Mouse (Mus musculus) brain, embryonic 18.5 days (tissue): ENCODE results near the gene Chchd6.

Experiments used
- DNase-seq: peaks from one replicate; pipeline ENCODE4 v3.0.0-alpha.2; 2012; ENCODE audit warnings: low read depth, low spot score

Chchd6 gene

DNA sequence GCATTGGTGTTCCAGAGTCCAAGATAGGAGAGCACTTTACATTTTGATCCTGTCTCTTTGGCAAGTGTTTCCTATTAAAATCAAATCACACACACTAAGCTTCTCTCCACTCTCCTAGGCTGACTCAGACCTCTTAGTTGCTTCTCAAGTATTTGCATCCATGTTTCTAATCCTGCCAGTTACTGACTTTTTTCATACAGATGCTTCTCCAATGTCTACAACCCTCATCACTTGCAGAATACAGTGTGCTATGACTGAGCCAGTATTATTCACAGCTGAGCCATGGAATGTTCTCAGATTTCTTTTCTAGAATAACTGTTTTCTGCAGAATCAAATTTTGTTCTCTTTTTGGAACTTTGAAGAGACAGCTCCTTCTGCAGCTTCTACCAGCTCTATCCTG lies 85.3 kb downstream of the Chchd6 start:
- no peak for DNase-seq

DNA sequence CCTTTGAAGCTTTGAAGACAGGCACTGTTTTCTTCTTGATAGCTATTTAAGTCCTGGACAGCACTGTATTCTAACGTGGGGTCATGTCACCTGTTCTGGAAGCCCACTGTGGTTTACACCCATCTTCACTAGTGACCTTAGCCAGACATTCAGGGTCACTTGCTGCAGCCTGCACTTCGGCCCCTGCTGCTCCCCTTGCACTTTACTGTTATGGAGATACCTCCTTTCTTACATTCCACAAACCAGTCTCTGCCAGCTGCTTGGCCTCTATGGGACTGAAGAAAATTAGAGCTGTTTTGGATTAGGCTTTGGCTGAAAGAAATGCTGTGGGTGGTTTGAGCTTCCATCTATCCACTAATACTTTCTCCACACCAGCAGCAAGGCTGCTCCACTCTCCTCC lies 86.7 kb downstream of the Chchd6 start:
- no peak for DNase-seq

DNA sequence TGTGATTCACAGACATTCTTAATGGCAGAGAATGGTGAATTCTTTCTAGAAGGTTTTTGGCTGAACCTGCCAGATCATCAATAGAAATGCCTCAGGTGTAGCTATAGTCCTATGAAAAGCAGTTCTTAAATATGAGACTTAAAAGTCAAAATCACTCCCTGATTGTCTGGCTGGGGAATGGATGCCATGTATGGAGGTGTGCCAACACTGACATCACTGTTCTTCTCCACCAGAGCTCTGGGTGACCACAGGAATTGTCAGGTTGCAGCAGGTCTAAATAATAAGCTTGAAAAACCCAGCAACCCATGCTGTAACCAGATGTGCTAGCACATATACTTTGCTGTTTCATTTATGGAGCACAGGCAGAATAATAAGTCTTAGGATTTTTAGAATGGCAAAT lies 87.2 kb downstream of the Chchd6 start:
- DNase-seq = no peak

DNA sequence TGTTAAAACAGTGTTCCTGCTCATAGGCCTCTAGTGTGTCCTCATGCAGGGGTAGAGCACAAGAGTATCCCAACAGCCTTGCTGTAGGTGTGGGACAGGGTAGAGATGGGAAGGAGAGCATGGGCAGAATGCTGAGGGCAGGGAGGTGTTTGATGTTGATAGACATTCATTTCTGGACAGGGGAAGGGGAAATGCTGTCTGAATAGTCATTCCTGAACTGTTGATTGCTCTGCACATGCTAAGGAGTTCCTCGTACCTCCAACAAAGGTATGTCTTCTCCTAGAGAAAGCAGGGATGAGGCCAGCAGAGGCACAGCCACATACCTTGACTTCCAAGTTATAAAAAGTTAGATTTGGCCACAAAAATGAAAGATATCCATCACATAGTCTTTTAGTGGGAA lies 95.5 kb downstream of the Chchd6 start:
- DNase-seq = no peak

DNA sequence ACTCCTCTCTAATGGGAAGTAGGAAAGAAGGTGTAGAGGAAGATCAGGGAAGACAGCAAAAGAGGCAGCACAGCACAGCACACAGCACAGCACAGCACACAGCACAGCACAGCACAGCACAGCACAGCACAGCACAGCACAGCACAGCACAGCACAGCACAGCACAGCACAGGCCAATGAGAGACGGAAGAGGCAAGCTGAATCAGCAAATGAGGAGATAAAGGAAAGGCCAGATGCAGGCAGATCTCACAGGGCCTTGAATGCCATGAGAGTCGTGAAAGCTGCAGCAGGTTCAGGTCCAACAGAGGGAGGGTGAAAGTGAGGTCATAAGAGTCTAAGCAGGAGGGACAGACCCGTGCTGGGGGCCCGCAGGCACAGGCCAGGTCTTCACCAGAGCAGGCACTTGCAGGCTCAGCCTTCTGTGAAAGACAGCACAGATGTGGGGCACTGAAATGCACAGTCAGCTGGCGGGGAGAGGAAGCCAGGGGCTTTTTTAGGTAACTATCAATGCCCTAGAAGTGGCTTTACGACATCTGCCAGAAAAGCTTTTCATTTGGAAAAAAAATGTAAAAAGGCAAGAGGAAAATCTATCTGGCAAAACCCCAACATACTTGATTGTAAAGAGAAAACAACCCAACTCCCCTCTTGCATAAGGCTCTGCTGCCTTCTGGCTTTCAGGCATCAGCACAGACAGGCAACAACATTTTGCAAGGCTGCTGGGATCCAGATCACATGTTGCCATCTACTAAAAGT lies 96.5 kb downstream of the Chchd6 start:
- DNase-seq = peak; percentile 10

DNA sequence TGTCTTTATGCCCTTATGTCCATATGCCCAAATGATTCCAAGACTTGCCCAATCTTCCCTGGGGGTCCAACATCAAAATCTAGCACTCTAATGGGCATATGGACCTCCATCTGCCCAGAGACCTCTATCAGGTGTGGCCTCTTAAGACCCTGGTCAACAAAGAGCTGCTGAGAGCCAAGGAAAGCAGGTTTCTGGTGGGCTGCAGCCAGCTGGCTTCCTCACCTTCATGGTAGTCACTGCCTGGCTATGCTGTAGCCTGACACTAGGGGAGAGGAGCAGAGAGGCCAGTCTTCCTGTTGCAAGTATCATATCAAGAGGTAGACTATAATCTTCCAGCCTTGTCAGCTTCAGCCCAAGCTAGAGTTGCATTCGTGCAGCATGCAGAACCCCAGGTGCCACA lies 98.5 kb downstream of the Chchd6 start:
- no peak for DNase-seq

DNA sequence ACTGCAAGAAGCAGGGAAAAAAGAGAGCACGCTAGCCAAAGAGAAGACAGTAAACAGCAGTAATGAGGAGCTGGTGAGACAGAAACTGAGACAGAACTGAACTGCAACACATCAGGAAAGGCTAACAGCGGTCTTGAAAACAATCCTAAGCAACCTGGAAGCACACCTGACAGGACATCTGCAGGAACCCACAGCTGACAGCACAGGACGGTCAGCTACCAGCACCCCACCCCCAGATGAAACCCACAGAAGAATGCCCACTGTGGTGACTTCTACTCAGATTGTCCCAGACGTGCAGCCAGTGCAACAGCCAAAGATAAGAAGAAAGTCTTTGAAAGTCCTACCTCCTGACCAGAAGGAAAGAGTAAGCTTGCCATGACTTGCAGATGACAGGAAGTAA lies 103.1 kb downstream of the Chchd6 start:
- no peak for DNase-seq

DNA sequence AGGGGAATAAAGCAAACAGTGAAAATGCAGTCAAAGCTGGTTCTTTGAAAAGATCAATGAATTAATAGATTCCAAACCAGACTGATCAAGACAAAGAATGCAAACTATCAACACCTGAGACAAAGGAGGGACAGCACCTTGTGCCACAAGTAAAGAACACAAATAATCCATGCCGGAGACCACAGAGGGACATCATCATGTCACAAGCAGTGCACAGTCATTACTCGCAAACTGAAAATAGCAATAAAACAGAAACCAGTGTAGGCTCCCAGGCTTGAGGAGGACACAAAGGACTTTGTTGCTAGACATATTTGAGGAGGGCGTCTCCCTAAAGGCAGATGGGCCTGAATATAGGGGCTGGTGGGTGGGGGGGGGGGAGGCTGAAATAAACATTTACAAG lies 105.1 kb downstream of the Chchd6 start:
- DNase-seq = no peak

DNA sequence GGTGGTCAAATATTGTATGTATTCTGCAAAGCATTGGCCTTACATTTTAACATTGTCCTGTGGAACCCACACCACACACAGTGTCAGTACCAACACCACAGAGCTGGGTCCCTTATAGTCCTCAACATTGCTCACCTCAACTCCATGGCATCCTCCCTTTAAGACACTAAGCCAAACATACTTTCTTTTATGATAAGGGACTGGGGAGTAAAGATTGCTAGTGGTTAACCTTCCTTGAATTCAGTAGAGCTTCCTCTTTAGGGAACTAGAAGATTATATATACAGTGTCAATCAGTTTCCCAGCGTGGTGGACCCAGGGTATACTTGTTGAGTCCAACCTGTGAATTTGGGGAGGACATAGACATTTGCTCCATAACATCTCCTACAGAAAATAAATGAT lies 105.9 kb downstream of the Chchd6 start:
- no peak for DNase-seq

DNA sequence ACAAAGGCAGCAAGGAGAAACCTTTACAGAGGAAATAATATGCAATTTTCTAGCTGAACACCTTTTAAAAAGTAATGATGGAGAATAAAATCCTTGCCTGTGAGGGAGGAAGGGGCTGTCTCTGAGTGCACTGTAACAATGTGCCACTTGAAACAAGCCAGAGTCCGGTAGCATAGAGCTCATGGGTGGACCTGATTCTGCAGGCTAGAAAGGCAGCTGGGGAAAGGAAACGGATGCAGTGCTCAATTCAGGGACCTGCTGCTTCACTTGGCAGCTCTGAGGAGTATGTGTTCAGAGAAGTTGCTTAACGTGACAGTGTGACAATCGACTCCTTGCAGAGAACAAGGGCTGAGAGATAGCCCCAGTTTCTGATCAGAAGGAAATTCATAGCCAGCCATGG lies 109.4 kb downstream of the Chchd6 start:
- DNase-seq = no peak

DNA sequence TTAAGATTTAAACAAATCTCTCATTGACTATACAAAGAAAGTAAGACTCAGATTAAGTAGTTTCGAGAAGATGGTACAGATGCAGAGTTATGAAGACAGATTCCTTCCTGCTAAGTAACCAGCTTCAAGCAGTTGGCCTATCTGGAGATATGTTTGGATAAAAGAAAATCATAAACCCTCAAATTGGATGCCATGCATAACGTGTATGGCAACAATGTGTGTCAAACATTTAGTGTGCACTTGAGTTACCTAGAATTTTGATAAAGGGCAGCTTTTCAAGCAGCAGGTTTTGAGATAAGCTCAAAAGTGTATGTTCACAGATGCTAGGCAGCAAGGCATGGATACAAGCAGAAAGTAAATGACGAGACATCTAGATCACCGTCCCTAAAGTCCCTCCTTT lies 114.3 kb downstream of the Chchd6 start:
- DNase-seq = no peak

DNA sequence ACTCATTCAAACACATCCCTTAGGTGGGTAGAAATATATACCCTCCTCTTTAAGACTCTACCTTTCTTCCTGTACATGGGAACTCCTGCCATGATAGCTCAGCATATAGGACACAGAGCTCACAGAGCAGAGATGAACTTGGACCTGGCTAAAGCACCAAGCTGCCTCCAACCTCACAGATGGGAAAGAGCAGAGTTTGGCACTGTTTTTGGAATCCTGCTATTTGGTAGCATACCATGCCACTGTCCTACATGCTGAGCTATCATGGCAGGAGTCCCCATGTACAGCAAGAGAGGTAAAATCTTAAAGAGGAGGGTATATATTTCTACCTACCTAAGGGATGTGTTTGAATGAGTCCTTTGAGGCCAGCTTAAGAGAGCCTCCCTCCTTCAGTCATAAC lies 127.5 kb downstream of the Chchd6 start:
- no peak for DNase-seq

DNA sequence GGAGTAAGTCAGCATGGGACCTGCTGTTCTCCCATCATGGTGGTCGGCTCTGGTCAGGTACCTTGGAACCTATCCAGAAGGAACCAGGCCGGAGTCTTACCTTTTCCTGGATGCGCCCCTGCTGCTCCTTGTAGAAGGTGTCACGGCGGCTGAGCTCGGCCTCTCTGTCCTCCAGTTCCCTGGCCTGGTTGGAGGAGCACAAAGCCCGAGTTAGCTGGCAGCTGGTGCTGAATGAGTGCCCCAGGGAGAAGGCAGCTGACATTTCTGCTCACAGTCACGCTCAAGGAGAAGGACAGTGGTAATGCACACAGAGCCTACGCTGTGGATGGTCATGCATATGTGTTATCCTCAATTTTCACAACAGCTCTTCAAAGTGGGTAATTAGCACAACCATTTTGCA lies 128.2 kb downstream of the Chchd6 start:
- no peak for DNase-seq

DNA sequence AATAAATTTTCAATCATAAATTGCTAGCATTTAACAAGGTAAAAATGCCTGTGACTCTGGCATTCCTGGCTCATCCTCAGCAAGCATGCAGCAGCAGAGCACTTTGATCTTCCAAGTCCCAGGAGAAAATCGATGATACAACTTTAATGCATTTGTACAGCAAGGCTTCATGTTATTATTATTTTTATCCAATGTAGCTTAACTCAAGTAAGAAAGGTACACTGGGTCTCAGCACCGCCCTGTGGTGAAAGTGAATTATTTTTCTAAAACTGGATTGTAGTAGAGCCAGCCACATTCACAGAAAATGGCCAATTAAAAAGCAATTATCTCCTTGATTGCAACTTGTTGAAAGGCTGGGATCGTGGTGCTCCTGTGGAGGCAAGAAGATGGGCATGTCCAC lies 128.6 kb downstream of the Chchd6 start:
- no peak for DNase-seq

DNA sequence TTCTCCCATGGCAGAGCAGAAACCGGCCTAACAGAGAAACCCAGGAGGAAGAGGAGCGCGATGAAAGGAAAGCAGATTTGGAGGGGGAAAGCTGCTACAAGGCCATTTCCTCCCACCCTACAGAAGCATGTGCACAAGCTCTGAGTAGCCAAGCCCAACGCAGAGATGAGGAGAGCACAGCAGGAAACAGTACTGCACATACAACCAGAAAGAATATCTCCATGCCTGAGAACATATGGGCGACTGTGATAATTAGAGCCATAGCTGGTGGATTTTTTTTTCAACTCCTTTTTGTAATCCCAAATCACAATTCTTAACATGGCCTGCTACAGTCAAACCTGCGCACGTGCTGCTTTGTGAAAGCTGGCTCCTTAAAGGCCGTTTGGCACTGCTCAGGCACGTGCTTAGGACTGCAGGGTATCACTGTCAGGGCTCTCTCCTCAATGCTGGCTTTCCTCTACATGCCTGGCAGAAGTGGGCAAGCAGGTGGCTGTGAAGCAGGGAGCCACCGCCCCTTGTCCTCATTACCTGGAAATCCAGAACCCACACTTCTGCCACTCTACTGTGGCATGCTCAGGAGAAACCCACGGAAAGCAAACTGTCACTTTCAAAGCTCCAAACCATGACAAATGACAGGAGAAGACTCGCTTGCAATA lies 129.3 kb downstream of the Chchd6 start:
- DNase-seq = no peak

DNA sequence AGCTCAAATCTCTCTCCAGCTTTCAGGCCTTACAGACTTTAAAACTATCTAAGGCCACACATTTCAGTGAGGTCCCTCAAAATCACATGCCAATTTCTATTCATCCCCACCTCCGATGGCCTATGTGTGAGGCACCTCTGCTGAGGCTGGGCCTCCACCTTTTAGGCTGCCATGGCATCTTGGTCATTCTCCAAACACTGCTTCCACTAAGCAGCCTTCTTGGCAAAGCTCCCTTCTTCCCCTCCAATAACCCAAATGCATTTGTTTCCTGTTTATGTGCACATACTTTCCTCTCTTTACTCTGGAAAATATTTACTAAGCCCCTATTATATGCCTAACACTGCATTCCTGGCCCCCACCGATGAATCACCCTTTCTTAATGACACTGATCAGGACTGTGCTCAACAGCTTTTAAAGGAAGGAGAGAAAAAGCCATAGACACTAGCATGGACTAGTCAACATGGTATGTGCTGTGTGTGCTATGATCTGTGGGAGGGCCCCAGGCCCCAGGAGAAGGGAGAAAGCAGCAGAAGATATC lies 133.2 kb downstream of the Chchd6 start:
- no peak for DNase-seq

DNA sequence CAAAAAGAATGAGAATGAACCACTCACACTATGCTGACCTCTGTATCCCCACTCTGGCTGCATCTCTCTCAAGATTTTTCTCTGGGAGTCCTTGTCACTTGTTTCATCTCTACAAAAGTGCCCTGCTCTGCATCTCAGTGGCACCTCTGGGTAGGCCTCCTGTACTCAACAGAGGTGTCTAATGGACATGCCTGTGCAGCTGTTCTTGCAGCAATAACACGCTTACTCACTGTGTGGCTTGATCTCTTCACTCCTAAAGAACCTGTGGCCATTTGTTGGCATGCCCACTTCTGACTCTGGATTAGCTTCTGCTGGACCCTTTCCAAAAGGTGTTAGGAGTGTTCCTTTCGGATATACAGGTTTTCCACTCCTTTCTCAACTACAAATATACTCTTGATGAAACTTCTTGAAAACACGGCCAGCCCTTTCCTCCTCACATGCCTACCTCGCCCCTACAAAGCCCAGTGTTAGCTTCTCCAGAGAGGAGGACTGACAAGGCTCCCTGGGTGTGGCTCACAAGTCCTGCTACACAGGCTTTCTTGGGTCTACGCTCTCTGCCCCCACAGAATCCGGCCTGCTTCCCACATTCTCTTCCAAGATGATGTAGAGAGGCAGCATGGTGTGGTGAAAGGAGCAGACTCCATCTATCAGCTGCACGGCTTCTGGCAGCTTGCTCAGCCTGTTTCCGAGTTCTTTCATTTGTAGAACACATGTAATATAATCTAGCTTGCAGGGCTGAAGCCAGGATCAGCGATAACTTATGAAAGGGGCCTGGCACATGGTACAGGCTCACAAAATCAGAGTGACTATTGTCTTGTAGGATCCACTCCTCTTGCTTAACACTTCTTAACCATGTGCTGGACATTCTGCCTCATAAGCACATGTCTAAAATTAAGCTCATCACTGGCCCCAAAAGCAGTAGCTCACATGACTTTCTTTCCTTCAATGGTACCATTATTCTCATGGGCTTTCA lies 133.9 kb downstream of the Chchd6 start:
- DNase-seq = no peak

DNA sequence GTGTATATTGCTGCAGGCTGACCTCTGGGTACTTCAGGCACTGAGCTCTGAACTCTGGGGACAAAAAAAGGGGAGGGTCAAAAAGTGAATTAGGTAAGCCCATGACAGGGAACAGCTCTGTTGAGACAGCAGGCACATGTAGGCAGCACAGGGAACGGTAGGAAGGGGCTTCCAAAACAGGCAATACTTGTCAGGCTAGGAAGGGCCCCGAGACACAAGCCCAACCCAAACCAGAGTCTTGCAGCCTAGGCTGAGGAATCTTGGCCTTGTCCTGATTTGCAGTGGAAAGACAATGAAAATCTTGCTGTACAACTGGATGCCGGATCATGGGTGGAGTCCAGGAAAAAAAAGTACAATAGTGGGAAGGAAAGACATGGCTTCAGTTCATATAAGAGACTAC lies 135.8 kb downstream of the Chchd6 start:
- DNase-seq = no peak

DNA sequence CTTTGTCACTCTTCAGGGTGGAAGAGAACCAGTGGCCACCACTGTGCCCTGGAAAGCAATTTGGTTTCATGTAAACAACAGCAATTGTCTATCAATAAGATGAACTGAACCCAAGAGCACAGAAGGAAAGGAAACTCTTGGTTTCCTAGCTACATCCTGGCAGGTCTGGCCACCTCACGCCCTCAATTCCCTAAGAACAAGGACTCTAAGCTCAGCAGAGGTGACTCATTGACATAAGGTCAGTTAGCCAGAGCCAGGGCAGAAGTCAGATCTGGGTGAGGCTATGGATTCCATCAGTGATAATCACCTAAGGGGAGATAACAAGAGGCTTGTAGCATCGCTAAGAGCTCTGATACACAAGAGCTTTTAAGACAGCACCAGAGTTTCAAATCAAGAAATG lies 137.9 kb downstream of the Chchd6 start:
- no peak for DNase-seq

DNA sequence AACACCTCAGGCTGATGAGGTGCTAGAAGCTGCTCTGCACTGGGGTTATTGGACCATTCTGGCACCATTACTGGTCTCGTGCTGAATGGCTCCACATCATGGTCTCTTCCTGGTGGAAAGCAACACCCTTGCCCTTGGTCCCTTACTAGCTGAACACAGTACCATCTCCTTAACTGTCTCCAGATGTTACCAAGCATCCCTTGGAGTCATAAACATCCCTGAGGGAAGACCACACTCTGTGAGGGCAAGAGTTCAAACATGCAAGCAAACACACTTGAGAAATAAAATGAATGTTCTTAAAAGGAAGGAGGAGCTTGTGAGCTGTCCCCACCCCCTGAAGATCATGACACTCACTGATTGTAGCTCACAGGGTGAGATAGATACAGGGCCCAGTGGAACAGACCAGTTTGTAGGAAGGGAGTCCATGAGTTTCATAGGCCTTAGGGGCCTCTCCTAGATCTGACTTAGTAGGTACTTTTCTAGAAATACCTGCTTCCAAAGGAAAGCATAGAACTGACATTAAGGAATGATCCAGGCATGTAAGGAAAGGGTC lies 139.0 kb downstream of the Chchd6 start:
- DNase-seq = no peak

DNA sequence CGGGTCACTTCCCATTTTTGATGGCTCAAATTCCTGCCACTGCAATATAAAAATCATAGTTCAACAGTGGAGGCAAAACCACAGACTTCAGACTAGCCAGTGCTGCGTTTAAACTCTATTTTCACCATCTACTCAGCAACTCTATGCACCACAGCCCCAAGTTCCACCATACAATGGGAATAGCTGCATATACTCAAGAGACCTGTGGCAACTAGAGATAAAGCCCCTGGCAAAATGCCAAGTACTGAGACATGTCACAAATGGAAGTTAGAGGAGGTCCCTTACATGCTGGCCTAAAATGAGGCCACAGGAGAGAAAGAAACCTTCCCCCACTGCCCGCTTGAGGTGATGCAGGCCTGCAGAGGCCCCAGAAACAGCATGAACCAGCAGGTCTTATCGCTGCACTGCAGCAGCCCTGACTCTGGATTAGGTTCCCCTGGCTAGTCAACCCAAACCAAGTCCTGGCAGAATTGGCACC lies 139.9 kb downstream of the Chchd6 start:
- DNase-seq = no peak

DNA sequence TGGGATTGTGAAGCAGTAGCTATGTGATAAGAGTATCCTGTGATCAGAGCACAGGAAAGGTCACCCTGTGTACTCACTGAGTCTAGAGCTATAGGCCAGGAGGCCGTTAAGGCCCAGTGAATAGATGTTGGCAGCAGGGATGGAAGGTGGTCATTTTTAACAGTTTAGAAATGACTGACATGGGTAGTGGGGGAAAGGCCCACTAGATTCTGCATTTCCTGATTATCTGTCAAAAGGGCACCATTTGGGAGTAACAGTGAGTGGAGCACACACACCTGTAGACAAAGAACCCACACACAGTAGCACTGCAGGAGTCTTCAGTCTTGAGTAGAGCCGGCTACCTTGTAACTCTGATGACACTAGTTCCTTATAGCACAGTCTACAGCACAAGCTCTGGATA lies 141.0 kb downstream of the Chchd6 start:
- no peak for DNase-seq
